Mouse (Mus musculus) embryo, embryonic 10.5 days (tissue): ENCODE data around the gene Brms1l.

Experiments used
- DNase-seq: peaks from one replicate; pipeline ENCODE4 v3.0.0-alpha.2; 2015; ENCODE audit warnings: low spot score

The Brms1l gene

GRCm38 (mm10) chr12:55859409-55860349 lies 23.6 kb downstream of the Brms1l start:
- no peak for DNase-seq

GRCm38 (mm10) chr12:55860631-55861030 lies 24.5 kb downstream of the Brms1l start:
- no peak for DNase-seq

- DNase-seq: no peak
Measured at GRCm38 (mm10) chr12:55867738-55868137, 31.6 kb downstream of the Brms1l start.

GRCm38 (mm10) chr12:55869622-55870322 lies 33.6 kb downstream of the Brms1l start:
- no peak for DNase-seq

- DNase-seq: no peak
Measured at GRCm38 (mm10) chr12:55885449-55885848, 49.3 kb downstream of the Brms1l start.

- DNase-seq: peak; percentile 47
Measured at GRCm38 (mm10) chr12:55888570-55888969, 52.4 kb downstream of the Brms1l start.

- DNase-seq: no peak
Measured at GRCm38 (mm10) chr12:55904801-55905200, 68.7 kb downstream of the Brms1l start.

- DNase-seq: no peak
Measured at GRCm38 (mm10) chr12:55912138-55912537, 76.0 kb downstream of the Brms1l start.

- DNase-seq: no peak
Measured at GRCm38 (mm10) chr12:55913201-55913600, 77.1 kb downstream of the Brms1l start.

- DNase-seq: no peak
Measured at GRCm38 (mm10) chr12:55916250-55916649, 80.1 kb downstream of the Brms1l start.

- no peak for DNase-seq
Measured at GRCm38 (mm10) chr12:55917020-55917419, 80.9 kb downstream of the Brms1l start.
